Mouse (Mus musculus): ENCODE data around the gene Spns3. TPM values are rescaled to one million over a fixed set of nuclear protein-coding genes. Genes with fewer than 3 reads are reported as not detected.

The Spns3 gene
- polyA plus RNA-seq, 1 experiment: 0.15 TPM

DNA sequence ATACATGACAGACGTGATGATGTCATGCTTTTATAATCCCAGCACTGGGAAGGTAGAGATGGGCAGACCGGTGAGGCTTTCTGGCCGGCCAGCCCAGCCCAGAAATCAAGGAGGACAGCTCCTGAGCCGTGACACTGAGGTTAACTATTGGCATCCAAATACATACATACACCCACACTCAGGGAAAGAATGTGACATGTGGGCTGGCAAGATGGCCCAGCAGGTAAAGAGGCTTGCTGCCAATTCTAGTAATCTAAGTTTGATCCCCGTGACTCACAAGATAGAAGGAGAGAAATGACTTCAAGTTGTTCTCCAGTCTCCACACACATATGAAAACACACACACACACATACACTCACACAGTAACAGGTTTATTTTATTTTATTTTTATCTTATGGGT is 19.2 kb downstream of the Spns3 start:
- H3K9me3 ChIP-seq (replicated peaks; ENCODE audit: control insufficient read depth, insufficient read depth, low read length, poor library complexity, severe bottlenecking): no peaks in the 10 kb centered on the region
- no peak for TF ChIP-seq CTCF (IDR thresholded peaks at IDR 0.05; ENCODE audit: low read depth, low read length)
- TF ChIP-seq POLR2A (IDR thresholded peaks at IDR 0.05; ENCODE audit: insufficient read depth, low read length): no peak
- TF ChIP-seq EP300 (IDR thresholded peaks at IDR 0.05; ENCODE audit: insufficient read depth, low read depth, low read length): no peak
- H3K36me3 ChIP-seq (ENCODE audit: control insufficient read depth, insufficient read depth, low read length, poor library complexity, severe bottlenecking): no peaks in the 10 kb centered on the region
- H3K4me1 ChIP-seq (ENCODE audit: control insufficient read depth, insufficient read depth, low read length): no peaks in the 10 kb centered on the region
- no peak overlapping the region for H3K27ac ChIP-seq (ENCODE audit: insufficient read depth, low read length)
- H3K4me3 ChIP-seq (ENCODE audit: low read depth, low read length): no peak overlapping the region
- no peak overlapping the region for H3K9ac ChIP-seq (ENCODE audit: low read depth, poor library complexity, severe bottlenecking)
- H3K27me3 ChIP-seq (ENCODE audit: control insufficient read depth, insufficient read depth, low read length, poor library complexity, severe bottlenecking): no peaks in the 10 kb centered on the region

DNA sequence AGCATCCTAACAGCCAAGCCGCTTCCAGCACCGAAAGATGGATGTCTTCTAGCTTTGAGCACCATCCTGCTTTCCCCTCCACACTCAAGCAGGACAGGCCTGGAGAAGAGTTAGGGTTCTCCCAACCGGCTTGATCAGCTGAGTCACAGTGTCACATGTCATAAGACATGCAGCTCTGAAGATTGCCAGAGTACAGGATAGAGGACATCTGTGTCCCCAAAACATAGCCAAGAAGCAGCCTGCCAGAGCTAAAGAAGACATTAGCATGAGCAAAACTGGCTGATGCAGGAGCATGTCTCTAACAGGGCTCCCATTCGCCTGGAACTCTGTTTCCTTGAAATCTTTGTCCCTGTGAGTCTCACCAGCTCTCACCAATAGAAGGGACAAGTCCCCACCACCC is 24.1 kb downstream of the Spns3 start:
- no peaks in the 10 kb centered on the region for H3K9me3 ChIP-seq (replicated peaks; ENCODE audit: control insufficient read depth, insufficient read depth, low read length, poor library complexity, severe bottlenecking)
- no peak overlapping the region for H3K9ac ChIP-seq (ENCODE audit: low read depth, poor library complexity, severe bottlenecking)
- no peaks in the 10 kb centered on the region for H3K36me3 ChIP-seq (ENCODE audit: control insufficient read depth, insufficient read depth, low read length, poor library complexity, severe bottlenecking)
- no peak overlapping the region for H3K27ac ChIP-seq (ENCODE audit: insufficient read depth, low read length)
- no peaks in the 10 kb centered on the region for H3K27me3 ChIP-seq (ENCODE audit: control insufficient read depth, insufficient read depth, low read length, poor library complexity, severe bottlenecking)
- H3K4me3 ChIP-seq (ENCODE audit: low read depth, low read length): no peak overlapping the region
- TF ChIP-seq CTCF (IDR thresholded peaks at IDR 0.05; ENCODE audit: low read depth, low read length): no peak
- TF ChIP-seq EP300 (IDR thresholded peaks at IDR 0.05; ENCODE audit: insufficient read depth, low read depth, low read length): no peak
- no peak for TF ChIP-seq POLR2A (IDR thresholded peaks at IDR 0.05; ENCODE audit: insufficient read depth, low read length)
- no peaks in the 10 kb centered on the region for H3K4me1 ChIP-seq (ENCODE audit: control insufficient read depth, insufficient read depth, low read length)

DNA sequence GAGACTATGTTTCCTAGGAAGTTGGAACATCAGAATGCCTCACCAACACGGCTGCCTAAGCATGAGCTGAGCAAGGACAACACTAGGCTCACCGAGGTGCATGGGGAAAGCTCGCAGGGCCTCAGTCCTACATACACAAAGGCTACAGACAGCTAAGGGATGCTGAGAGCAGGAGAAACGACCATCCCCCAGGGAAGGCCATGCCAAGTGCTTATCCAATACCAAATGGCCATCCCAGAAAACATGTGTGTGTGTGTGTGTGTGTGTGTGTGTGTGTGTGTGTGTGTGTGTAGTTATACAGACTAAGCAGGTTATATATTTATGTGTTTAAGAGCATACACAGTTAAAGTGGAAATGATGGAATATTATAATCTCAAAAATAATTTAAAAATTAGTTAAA is 26.6 kb downstream of the Spns3 start:
- H3K4me1 ChIP-seq (ENCODE audit: control insufficient read depth, insufficient read depth, low read length): no peaks in the 10 kb centered on the region
- H3K9ac ChIP-seq (ENCODE audit: low read depth, poor library complexity, severe bottlenecking): no peak overlapping the region
- no peak overlapping the region for H3K27ac ChIP-seq (ENCODE audit: insufficient read depth, low read length)
- no peak overlapping the region for H3K4me3 ChIP-seq (ENCODE audit: low read depth, low read length)
- no peaks in the 10 kb centered on the region for H3K9me3 ChIP-seq (replicated peaks; ENCODE audit: control insufficient read depth, insufficient read depth, low read length, poor library complexity, severe bottlenecking)
- H3K27me3 ChIP-seq (ENCODE audit: control insufficient read depth, insufficient read depth, low read length, poor library complexity, severe bottlenecking): no peaks in the 10 kb centered on the region
- no peak for TF ChIP-seq POLR2A (IDR thresholded peaks at IDR 0.05; ENCODE audit: insufficient read depth, low read length)
- no peak for TF ChIP-seq EP300 (IDR thresholded peaks at IDR 0.05; ENCODE audit: insufficient read depth, low read depth, low read length)
- TF ChIP-seq CTCF (IDR thresholded peaks at IDR 0.05; ENCODE audit: low read depth, low read length): no peak
- no peaks in the 10 kb centered on the region for H3K36me3 ChIP-seq (ENCODE audit: control insufficient read depth, insufficient read depth, low read length, poor library complexity, severe bottlenecking)

DNA sequence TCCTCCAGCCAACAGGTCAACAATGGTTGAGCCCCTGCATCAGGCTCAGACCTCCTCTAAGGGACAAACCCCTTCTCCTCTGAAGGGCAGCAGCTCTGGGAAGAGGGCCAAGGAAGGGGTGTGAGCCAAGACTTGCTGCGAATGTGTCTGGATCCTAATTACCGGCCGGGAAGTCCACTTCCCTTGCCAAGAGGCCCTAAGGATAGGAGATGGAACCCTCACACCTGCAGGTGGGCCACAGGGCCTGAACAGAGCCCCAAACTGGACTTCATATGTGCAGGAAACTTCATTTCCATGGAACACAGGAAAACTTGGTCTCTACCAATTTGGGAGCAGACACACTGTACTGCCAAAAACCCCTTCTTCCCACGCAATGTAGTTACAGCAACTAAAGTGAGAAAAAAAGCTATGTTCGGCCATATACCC is 27.7 kb downstream of the Spns3 start:
- H3K27ac ChIP-seq (ENCODE audit: insufficient read depth, low read length): no peak overlapping the region
- TF ChIP-seq EP300 (IDR thresholded peaks at IDR 0.05; ENCODE audit: insufficient read depth, low read depth, low read length) (no peak), POLR2A (IDR thresholded peaks at IDR 0.05; ENCODE audit: insufficient read depth, low read length) (no peak), CTCF (IDR thresholded peaks at IDR 0.05; ENCODE audit: low read depth, low read length) (no peak)
- H3K9me3 ChIP-seq (replicated peaks; ENCODE audit: control insufficient read depth, insufficient read depth, low read length, poor library complexity, severe bottlenecking): no peaks in the 10 kb centered on the region
- H3K4me1 ChIP-seq (ENCODE audit: control insufficient read depth, insufficient read depth, low read length): no peaks in the 10 kb centered on the region
- no peak overlapping the region for H3K4me3 ChIP-seq (ENCODE audit: low read depth, low read length)
- no peak overlapping the region for H3K9ac ChIP-seq (ENCODE audit: low read depth, poor library complexity, severe bottlenecking)
- no peaks in the 10 kb centered on the region for H3K27me3 ChIP-seq (ENCODE audit: control insufficient read depth, insufficient read depth, low read length, poor library complexity, severe bottlenecking)
- no peaks in the 10 kb centered on the region for H3K36me3 ChIP-seq (ENCODE audit: control insufficient read depth, insufficient read depth, low read length, poor library complexity, severe bottlenecking)

DNA sequence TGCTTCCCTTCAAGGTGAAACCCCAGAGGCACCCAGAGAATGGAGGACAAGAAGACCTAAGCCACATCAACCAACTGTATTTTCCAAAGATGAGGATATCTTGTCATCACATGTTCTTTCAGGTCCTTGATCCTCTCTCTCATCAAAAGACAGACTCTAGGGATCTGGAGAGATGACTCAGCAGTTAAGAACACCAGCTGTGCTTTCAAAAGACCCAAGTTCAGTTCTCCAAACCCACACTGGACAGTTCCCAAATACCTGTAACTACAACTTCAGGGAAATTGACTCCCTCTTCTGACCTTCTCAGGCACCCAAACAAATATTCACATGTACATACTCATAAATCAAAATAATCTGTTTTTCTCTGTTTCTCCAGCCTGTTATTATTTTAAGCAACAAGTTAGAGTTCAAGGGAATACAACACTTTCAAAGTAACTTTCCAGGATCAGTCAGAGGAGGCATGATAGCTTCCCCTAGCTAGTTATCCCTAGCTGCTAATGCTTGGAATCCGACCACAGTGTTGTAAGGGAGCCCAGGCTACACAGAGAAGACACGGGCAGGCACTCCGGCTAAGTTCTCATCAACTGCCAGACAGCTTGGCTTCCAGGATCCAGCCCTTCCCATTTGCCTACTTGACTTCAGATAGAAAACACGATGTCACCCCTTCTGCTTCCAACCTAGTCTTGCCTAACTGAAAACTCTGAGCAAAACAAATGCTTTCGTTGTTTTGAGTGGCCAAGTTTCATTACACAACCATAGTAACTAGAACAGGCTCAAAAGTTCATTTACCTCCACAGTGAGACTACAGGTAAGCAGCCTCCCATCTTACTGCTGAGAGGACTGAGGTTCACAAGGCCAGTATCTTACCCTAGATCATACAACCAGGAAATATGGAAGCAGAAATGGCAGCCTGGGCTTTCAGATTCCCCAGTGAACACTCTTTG is 28.4 kb downstream of the Spns3 start:
- Histone ChIP-seq H3K27me3 (ENCODE audit: control insufficient read depth, insufficient read depth, low read length, poor library complexity, severe bottlenecking) (no peaks in the 10 kb centered on the region), H3K36me3 (ENCODE audit: control insufficient read depth, insufficient read depth, low read length, poor library complexity, severe bottlenecking) (no peaks in the 10 kb centered on the region), H3K9ac (ENCODE audit: low read depth, poor library complexity, severe bottlenecking) (no peak overlapping the region), H3K4me3 (ENCODE audit: low read depth, low read length) (no peak overlapping the region), H3K9me3 (replicated peaks; ENCODE audit: control insufficient read depth, insufficient read depth, low read length, poor library complexity, severe bottlenecking) (no peaks in the 10 kb centered on the region), H3K4me1 (ENCODE audit: control insufficient read depth, insufficient read depth, low read length) (no peaks in the 10 kb centered on the region), H3K27ac (ENCODE audit: insufficient read depth, low read length) (no peak overlapping the region)
- no peak for TF ChIP-seq CTCF (IDR thresholded peaks at IDR 0.05; ENCODE audit: low read depth, low read length)
- no peak for TF ChIP-seq EP300 (IDR thresholded peaks at IDR 0.05; ENCODE audit: insufficient read depth, low read depth, low read length)
- TF ChIP-seq POLR2A (IDR thresholded peaks at IDR 0.05; ENCODE audit: insufficient read depth, low read length): no peak

DNA sequence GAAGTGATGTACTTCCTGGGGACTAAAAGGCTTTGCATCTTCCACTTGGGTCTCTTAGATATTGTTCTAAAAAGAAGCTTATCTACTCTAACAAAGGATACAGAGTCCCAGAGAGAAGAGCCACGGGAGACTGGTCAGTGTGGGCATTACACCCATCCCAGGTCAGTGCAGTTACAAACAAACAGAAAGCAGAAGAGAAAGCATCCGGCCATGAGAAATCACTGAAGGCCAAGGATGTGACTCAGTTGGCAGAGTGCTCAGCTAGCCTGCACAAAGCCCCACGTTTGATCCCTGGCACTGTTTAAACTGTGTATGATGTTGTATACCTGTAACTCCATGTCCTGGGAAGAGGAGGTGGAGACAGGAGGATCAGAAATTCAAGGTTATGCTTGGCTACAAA is 30.4 kb downstream of the Spns3 start:
- Histone ChIP-seq H3K4me1 (ENCODE audit: control insufficient read depth, insufficient read depth, low read length) (no peaks in the 10 kb centered on the region), H3K27ac (ENCODE audit: insufficient read depth, low read length) (no peak overlapping the region), H3K4me3 (ENCODE audit: low read depth, low read length) (no peak overlapping the region), H3K36me3 (ENCODE audit: control insufficient read depth, insufficient read depth, low read length, poor library complexity, severe bottlenecking) (no peaks in the 10 kb centered on the region), H3K9me3 (replicated peaks; ENCODE audit: control insufficient read depth, insufficient read depth, low read length, poor library complexity, severe bottlenecking) (no peaks in the 10 kb centered on the region), H3K27me3 (ENCODE audit: control insufficient read depth, insufficient read depth, low read length, poor library complexity, severe bottlenecking) (no peaks in the 10 kb centered on the region), H3K9ac (ENCODE audit: low read depth, poor library complexity, severe bottlenecking) (no peak overlapping the region)
- no peak for TF ChIP-seq POLR2A (IDR thresholded peaks at IDR 0.05; ENCODE audit: insufficient read depth, low read length)

Data from ES-Bruce4 (cell line).